Mouse (Mus musculus) embryonic fibroblast, embryonic 13.5 days (primary cell): ENCODE results near the gene 1700021F05Rik. TPM values are rescaled to one million over a fixed set of nuclear protein-coding genes. Genes with fewer than 3 reads are reported as not detected.

Experiments
- H3K27ac ChIP-seq: 2 replicates; pipeline ENCODE4 v1.5.1; 2012; ENCODE audit warnings: low read length, control low read depth, inconsistent platforms; ENCODE audit not compliant: insufficient read depth
- H3K4me1 ChIP-seq: 2 replicates; pipeline ENCODE4 v1.6.1; 2011; ENCODE audit warnings: low read length; ENCODE audit not compliant: control insufficient read depth, insufficient read depth
- H3K4me3 ChIP-seq: 2 replicates; pipeline ENCODE4 v1.5.1; 2011; ENCODE audit warnings: mild to moderate bottlenecking, control low read depth, low read length; ENCODE audit not compliant: insufficient read depth
- CTCF ChIP-seq: IDR thresholded peaks from 2 replicates; pipeline ENCODE4 v1.5.1; 2011; ENCODE audit warnings: mild to moderate bottlenecking, control low read depth, low read length, moderate library complexity, borderline replicate concordance; ENCODE audit not compliant: insufficient read depth
- POLR2A ChIP-seq: IDR thresholded peaks from 2 replicates; pipeline ENCODE4 v1.6.1; 2011; ENCODE audit warnings: low read depth, mild to moderate bottlenecking, control low read depth, low read length, moderate library complexity
- polyA plus RNA-seq: library from polyadenylated mRNA; stranded (reverse); fragments of >200 nt; gene quantifications from 2 replicates; pipeline ENCODE4 v1.2.4, GENCODE M21; 2011; ENCODE audit warnings: low read depth; ENCODE audit not compliant: missing spikeins, insufficient read length

Gene 1700021F05Rik
- polyA plus RNA-seq, 1 experiment = 30.7 TPM

DNA sequence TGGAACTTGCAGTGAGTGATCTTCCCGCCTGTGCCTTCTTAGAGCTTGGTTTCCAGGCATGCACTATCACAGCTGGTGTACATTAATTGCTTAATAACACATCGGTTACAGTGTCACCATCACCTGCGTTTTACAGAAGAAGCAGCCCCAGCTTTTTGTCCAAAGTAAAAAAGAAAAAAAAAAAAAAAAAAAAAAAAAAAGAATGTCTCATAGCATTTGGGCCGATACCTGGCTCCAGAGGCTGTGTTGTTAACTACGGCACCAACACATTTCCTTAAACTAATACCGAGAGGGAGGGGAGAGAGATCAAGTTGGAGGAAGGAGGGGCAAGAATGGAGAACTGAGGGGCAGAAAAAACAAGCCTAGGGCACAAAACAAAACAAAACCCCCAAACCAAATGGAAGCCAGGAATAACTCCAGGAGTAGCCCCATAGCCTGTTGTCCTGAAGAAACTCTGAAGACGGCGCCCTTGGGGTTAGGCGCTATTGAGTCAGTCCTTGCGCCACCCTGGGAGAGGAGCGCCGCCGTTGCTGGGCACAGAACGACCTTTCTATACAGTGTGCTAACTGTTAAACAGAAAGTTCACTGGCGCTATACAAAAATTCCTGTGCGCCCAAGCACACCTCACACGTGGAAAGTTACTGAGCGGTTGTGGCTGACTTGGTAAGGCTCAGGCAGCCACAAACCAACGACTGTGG, 36.7 kb upstream of the 1700021F05Rik start:
- Histone ChIP-seq H3K27ac (no peak overlapping the region), H3K4me1 (no peaks in the 10 kb centered on the region), H3K4me3 (peak overlapping the region; percentile 45)
- TF ChIP-seq POLR2A = no peak
- TF ChIP-seq CTCF = no peak

GRCm38 (mm10) chr10:43574956-43575355, 34.2 kb upstream of the 1700021F05Rik start:
- no peak for TF ChIP-seq POLR2A
- peak; percentile 73; the same call in 1 of the 2 replicates for TF ChIP-seq CTCF
- Histone ChIP-seq H3K27ac (no peak overlapping the region), H3K4me3 (no peak overlapping the region)

DNA sequence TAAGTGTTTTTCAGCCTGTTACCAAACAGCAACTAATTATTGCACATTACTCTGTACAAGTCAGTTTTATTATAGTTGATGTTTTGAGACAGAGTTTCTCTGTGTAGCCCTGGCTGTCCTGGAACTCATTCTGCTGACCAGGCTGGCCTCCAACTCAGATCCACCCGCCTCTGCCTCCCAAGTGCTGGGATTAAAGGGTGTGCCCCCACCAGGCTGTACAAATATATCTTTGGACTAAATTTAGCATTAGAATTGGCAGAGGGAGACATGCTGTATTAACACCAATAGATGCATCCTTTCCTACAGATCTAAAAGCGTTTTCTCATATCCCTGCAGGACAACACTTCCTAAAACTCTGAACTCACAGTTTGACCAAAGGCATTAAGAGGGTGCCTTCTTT, 33.6 kb upstream of the 1700021F05Rik start:
- H3K4me3 ChIP-seq = no peak overlapping the region
- H3K27ac ChIP-seq = no peak overlapping the region
- no peaks in the 10 kb centered on the region for H3K4me1 ChIP-seq
- TF ChIP-seq POLR2A = no peak
- TF ChIP-seq CTCF = no peak

More at GRCm38 (mm10) chr10:43574956-43575355, 34.2 kb upstream of the 1700021F05Rik start:
- no peaks in the 10 kb centered on the region for H3K4me1 ChIP-seq

DNA sequence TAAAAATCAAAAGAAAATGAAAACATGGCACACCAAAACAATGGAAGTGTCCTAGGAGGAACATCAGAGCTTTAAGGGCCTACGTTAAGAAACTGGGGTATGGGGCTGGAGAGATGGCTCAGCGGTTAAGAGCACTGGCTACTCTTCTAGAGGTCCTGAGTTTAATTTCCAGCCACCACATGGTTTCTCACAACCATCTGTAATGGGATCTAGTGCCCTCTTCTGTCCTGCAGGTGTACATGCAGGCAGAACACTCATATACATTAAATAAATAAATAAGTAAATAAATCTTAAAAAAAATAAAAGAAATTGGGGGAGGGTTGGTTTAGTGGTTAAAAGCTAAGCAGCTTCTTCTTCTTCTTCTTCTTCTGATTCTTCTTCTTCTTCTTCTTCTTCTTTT, 20.5 kb upstream of the 1700021F05Rik start:
- no peak overlapping the region for H3K27ac ChIP-seq

GRCm38 (mm10) chr10:43560765-43561164, 20.0 kb upstream of the 1700021F05Rik start:
- Histone ChIP-seq H3K4me1 (no peaks in the 10 kb centered on the region), H3K27ac (no peak overlapping the region), H3K4me3 (no peak overlapping the region)
- TF ChIP-seq CTCF (no peak), POLR2A (no peak)

More for the DNA sequence above, 20.5 kb upstream of the 1700021F05Rik start:
- TF ChIP-seq CTCF (no peak), POLR2A (no peak)
- Histone ChIP-seq H3K4me3 (no peak overlapping the region), H3K4me1 (no peaks in the 10 kb centered on the region)

DNA sequence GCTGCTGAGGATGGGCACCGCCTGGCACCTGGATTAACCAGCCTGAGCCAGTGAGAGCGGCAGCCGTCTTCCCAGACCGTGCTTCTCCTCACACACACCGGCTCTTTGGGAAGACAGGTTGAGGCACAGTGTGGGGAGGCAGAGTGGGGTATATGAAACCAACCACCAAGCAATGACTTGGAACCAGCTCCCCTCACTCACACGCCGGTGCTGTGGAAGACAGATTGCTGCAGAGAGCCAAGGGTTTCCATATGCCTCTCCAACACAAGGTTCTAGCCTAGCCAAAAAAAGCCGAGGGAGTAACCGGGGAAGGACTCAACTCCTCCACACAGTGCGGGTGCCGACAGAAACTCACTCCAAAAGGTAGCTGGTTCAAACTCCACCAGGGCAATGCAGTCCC, 18.5 kb upstream of the 1700021F05Rik start:
- H3K4me3 ChIP-seq = no peak overlapping the region
- no peak overlapping the region for H3K27ac ChIP-seq
- TF ChIP-seq POLR2A = no peak
- TF ChIP-seq CTCF = no peak
- H3K4me1 ChIP-seq = no peaks in the 10 kb centered on the region

GRCm38 (mm10) chr10:43557630-43558165, 16.9 kb upstream of the 1700021F05Rik start:
- H3K4me1 ChIP-seq = no peaks in the 10 kb centered on the region
- no peak overlapping the region for H3K4me3 ChIP-seq
- no peak overlapping the region for H3K27ac ChIP-seq
- TF ChIP-seq POLR2A (no peak), CTCF (no peak)

GRCm38 (mm10) chr10:43551388-43551787, 10.6 kb upstream of the 1700021F05Rik start:
- H3K27ac ChIP-seq = no peak overlapping the region
- no peaks in the 10 kb centered on the region for H3K4me1 ChIP-seq
- no peak overlapping the region for H3K4me3 ChIP-seq
- no peak for TF ChIP-seq CTCF
- no peak for TF ChIP-seq POLR2A

- no peak for TF ChIP-seq CTCF
- TF ChIP-seq POLR2A = no peak
- Histone ChIP-seq H3K4me1 (no peaks in the 10 kb centered on the region), H3K4me3 (no peak overlapping the region), H3K27ac (no peak overlapping the region)
Observed at GRCm38 (mm10) chr10:43550923-43551322, 10.1 kb upstream of the 1700021F05Rik start.

GRCm38 (mm10) chr10:43549411-43549810, 8.6 kb upstream of the 1700021F05Rik start:
- Histone ChIP-seq H3K27ac (no peak overlapping the region), H3K4me1 (no peaks in the 10 kb centered on the region), H3K4me3 (no peak overlapping the region)
- TF ChIP-seq POLR2A (no peak), CTCF (no peak)
